Mouse (Mus musculus) frontal cortex, adult 2 months (tissue): ENCODE data around the gene Hmgcll1. TPM values are rescaled to one million over a fixed set of nuclear protein-coding genes. Genes with fewer than 3 reads are reported as not detected.

ENCODE experiments used
- polyA plus RNA-seq: library from polyadenylated mRNA; depleted of rRNA; stranded (reverse); fragments of >200 nt; gene quantifications from 2 replicates; pipeline ENCODE4 v1.2.3, GENCODE M21; 2012; rRNA removed

Gene Hmgcll1
- polyA plus RNA-seq, 1 experiment = 17.6 TPM

Other genes with a start within 250 kb of the Hmgcll1 start
- 1.9 and 2.5 TPM in 2 replicates for gene Bmp5, start 239.5 kb upstream of the Hmgcll1 start, polyA plus RNA-seq
- not detected in 2 replicates for gene Gfral, start 198.8 kb downstream of the Hmgcll1 start, polyA plus RNA-seq